Mouse (Mus musculus) forebrain, embryonic 11.5 days (tissue): Measurements from ENCODE around the gene Tbc1d9. TPM values are rescaled to one million over a fixed set of nuclear protein-coding genes. Genes with fewer than 3 reads are reported as not detected.

Experiments used
- ATAC-seq: fragments of 200-750 bp; cut with Nextera tagmentation; replicated peaks from 2 replicates; pipeline ENCODE4 v1.8.0; 2017; ENCODE audit warnings: moderate TSS enrichment; ENCODE audit not compliant: low FRiP score
- DNase-seq: peaks from one replicate; pipeline ENCODE4 v3.0.0-alpha.2; 2017; ENCODE audit warnings: low spot score
- H3K27ac ChIP-seq: fragments of 300-500 bp; sonication (generic); 2 replicates; pipeline ENCODE4 v1.5.1; 2014; ENCODE audit warnings: low read depth, low read length
- H3K27me3 ChIP-seq: fragments of 300-500 bp; sonication (generic); 2 replicates; pipeline ENCODE4 v1.6.1; 2014; ENCODE audit warnings: mild to moderate bottlenecking, low read length, mixed read lengths; ENCODE audit not compliant: control insufficient read depth, insufficient read depth
- H3K36me3 ChIP-seq: fragments of 300-500 bp; sonication (generic); 2 replicates; pipeline ENCODE4 v1.6.1; 2014; ENCODE audit warnings: mild to moderate bottlenecking, low read length, moderate library complexity, mixed read lengths; ENCODE audit not compliant: control insufficient read depth, insufficient read depth
- H3K4me1 ChIP-seq: fragments of 300-500 bp; sonication (generic); replicated peaks from 2 replicates; pipeline ENCODE4 v1.6.1; 2014; ENCODE audit warnings: low read length, mixed read lengths; ENCODE audit not compliant: control insufficient read depth, insufficient read depth
- H3K4me2 ChIP-seq: fragments of 300-500 bp; sonication (generic); 2 replicates; pipeline ENCODE4 v1.6.1; 2014; ENCODE audit warnings: low read depth, mild to moderate bottlenecking, low read length, moderate library complexity, mixed read lengths; ENCODE audit not compliant: severe bottlenecking
- H3K4me3 ChIP-seq: fragments of 300-500 bp; sonication (generic); 2 replicates; pipeline ENCODE4 v1.5.1; 2014; ENCODE audit warnings: low read depth, low read length
- H3K9ac ChIP-seq: fragments of 300-500 bp; sonication (generic); 2 replicates; pipeline ENCODE4 v1.6.1; 2014; ENCODE audit warnings: low read length
- H3K9me3 ChIP-seq: fragments of 300-500 bp; sonication (generic); 2 replicates; pipeline ENCODE4 v1.6.1; 2016; ENCODE audit warnings: low read length, mixed read lengths; ENCODE audit not compliant: control insufficient read depth
- WGBS: fragments of 180-500 bp; shearing (Covaris S2); extraction: QIAGEN DNeasy Blood & Tissue Kit; methylation state at CpG from one replicate; pipeline ENCODE4 v1.1.7; 2014; 5-methylcytosine and 5-hydroxymethylcytosine counted together
- polyA plus RNA-seq: library from polyadenylated mRNA; unstranded; fragments of >200 nt; fragmentation: Nextera tagmentation; extraction: Ambion mirVana; gene quantifications from 2 replicates; pipeline ENCODE4 v1.2.1, GENCODE M21; 2014

Gene Tbc1d9
- polyA plus RNA-seq, 1 experiment from 2014 or later: 7.6 TPM

- no peaks in the 10 kb centered on the region for H3K9me3 ChIP-seq
- H3K9ac ChIP-seq: no peak overlapping the region
- no peaks in the 10 kb centered on the region for H3K27me3 ChIP-seq
- H3K4me3 ChIP-seq: no peak overlapping the region
- no peak overlapping the region for H3K27ac ChIP-seq
- DNase-seq (no peak), ATAC-seq (no peak)
- no peak overlapping the region for H3K4me2 ChIP-seq
- 93% methylated on average over 10 of the region's 10 CpGs for WGBS
- no peaks in the 10 kb centered on the region for H3K4me1 ChIP-seq
- no peaks in the 10 kb centered on the region for H3K36me3 ChIP-seq
Measured at GRCm38 (mm10) chr8:83187363-83187962, 22.3 kb downstream of the Tbc1d9 start.

- H3K4me3 ChIP-seq: no peak overlapping the region
- no peak overlapping the region for H3K4me2 ChIP-seq
- no peak overlapping the region for H3K27ac ChIP-seq
- 71% methylated on average over 4 of the region's 4 CpGs for WGBS
- no peaks in the 10 kb centered on the region for H3K27me3 ChIP-seq
- no peaks in the 10 kb centered on the region for H3K36me3 ChIP-seq
- H3K9ac ChIP-seq: no peak overlapping the region
- no peaks in the 10 kb centered on the region for H3K9me3 ChIP-seq
- DNase-seq: no peak
- no peak for ATAC-seq
- H3K4me1 ChIP-seq: no peaks in the 10 kb centered on the region
Measured at GRCm38 (mm10) chr8:83189538-83190095, 24.5 kb downstream of the Tbc1d9 start.

DNA sequence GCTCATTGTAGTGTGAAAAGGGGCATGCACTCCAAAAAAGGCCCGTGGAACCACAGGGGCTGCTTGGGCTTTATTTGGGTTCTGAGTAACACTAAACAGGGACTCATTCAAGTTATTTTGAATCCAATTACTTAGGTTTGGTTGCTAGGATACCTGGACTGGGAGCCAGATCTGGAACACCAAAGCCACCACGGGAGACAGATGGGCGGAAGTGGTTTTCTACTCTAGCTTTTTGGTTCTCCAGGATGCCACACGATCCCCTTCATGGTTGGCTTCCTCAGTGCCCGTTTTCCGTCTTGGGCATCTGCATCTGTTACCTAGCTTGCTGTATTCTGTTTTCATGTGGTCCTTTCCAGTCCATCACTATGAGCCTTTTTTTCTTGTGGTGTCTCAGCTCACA, 30.9 kb downstream of the Tbc1d9 start:
- Histone ChIP-seq H3K4me3 (no peak overlapping the region), H3K9me3 (no peaks in the 10 kb centered on the region), H3K27ac (no peak overlapping the region), H3K27me3 (no peaks in the 10 kb centered on the region), H3K9ac (no peak overlapping the region), H3K4me2 (no peak overlapping the region), H3K4me1 (no peaks in the 10 kb centered on the region; the same call in 1 of the 2 replicates), H3K36me3 (no peaks in the 10 kb centered on the region)
- WGBS: 69% methylated on average over 6 of the region's 6 CpGs
- ATAC-seq (no peak), DNase-seq (no peak)

DNA sequence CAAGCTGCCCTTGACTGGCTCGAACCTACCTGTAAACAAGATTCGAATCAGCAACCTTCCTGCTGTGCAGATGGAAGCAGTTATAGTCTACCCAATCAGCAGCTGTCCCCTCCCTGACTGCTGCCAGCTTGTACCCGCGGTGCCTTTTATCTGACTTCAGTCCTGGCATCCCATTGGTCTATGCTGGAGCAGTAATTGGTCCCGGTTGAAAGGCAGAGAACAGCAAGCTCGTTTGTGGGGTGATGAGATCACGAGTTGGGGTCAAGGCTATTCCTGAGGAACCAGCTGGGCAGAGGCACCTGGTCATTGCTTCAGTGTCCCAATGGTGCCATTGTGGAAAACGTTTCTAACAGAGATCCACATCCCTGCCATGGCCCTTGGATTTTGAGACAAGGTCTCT, 34.6 kb downstream of the Tbc1d9 start:
- no peak for DNase-seq
- H3K36me3 ChIP-seq: no peaks in the 10 kb centered on the region

GRCm38 (mm10) chr8:83200191-83201177, 35.3 kb downstream of the Tbc1d9 start:
- WGBS: 86% methylated on average over 16 of the region's 16 CpGs
- ATAC-seq: no peak
- H3K27ac ChIP-seq: no peak overlapping the region

More for the DNA sequence above, 34.6 kb downstream of the Tbc1d9 start:
- Histone ChIP-seq H3K4me2 (no peak overlapping the region), H3K4me1 (no peaks in the 10 kb centered on the region; the same call in 1 of the 2 replicates), H3K27me3 (no peaks in the 10 kb centered on the region), H3K9ac (no peak overlapping the region), H3K9me3 (no peaks in the 10 kb centered on the region), H3K27ac (no peak overlapping the region), H3K4me3 (no peak overlapping the region)
- ATAC-seq: no peak
- 69% methylated on average over 8 of the region's 8 CpGs for WGBS

DNA sequence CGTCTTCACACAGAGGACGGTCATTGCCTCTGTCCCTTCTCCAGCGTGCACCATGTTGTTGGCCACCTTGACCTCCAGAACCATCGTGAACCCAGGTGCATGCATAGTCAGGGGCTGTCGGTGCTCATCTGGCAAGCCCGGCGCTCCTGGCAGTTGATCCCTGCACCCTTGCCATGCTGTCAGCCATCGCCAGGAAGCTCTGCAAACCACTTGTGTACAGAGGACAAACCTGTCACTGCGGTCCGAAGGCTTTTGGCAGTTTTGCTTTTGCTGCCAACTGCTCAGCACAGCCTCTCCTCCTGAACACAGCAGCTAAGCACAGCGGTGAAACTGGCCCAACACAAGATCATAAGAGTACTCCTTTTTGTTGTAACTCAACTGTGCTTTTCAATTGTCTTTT, 37.8 kb downstream of the Tbc1d9 start:
- H3K9ac ChIP-seq: no peak overlapping the region
- WGBS: 92% methylated on average over 11 of the region's 11 CpGs
- no peak overlapping the region for H3K4me2 ChIP-seq

More at GRCm38 (mm10) chr8:83200191-83201177, 35.3 kb downstream of the Tbc1d9 start:
- DNase-seq: no peak
- Histone ChIP-seq H3K4me2 (no peak overlapping the region), H3K4me1 (no peaks in the 10 kb centered on the region; the same call in 1 of the 2 replicates), H3K4me3 (no peak overlapping the region), H3K27me3 (no peaks in the 10 kb centered on the region), H3K9ac (no peak overlapping the region), H3K9me3 (no peaks in the 10 kb centered on the region), H3K36me3 (no peaks in the 10 kb centered on the region)

DNA sequence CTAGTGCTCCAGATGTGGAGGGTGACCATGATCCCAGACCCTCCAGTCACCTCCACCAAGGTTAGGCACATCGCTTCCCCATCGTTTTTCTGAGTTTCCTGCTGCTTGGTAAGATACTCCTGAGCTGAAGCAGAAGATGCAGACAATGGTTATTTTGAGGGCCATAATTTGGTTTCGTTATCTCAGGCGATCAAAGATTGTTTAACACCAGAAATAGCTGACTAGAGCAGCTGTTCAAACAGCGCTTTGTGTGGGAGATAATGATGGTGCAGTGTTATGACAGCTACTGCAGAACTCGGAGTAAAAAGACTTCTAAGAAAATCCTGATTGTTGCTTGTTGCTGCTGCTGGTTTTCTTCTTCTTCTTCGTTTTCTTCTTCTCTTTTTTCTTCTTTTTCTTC, 40.8 kb downstream of the Tbc1d9 start:
- Histone ChIP-seq H3K27ac (no peak overlapping the region), H3K27me3 (no peaks in the 10 kb centered on the region), H3K9me3 (no peaks in the 10 kb centered on the region), H3K36me3 (no peaks in the 10 kb centered on the region), H3K9ac (no peak overlapping the region), H3K4me3 (no peak overlapping the region), H3K4me2 (no peak overlapping the region), H3K4me1 (no peaks in the 10 kb centered on the region)
- DNase-seq (no peak), ATAC-seq (no peak)
- WGBS: 83% methylated on average over 7 of the region's 7 CpGs

More for the DNA sequence above, 37.8 kb downstream of the Tbc1d9 start:
- ATAC-seq (no peak), DNase-seq (no peak)
- Histone ChIP-seq H3K27me3 (no peaks in the 10 kb centered on the region), H3K36me3 (no peaks in the 10 kb centered on the region), H3K4me3 (no peak overlapping the region), H3K27ac (no peak overlapping the region), H3K9me3 (no peaks in the 10 kb centered on the region), H3K4me1 (no peaks in the 10 kb centered on the region)

- no peaks in the 10 kb centered on the region for H3K36me3 ChIP-seq
- no peak overlapping the region for H3K27ac ChIP-seq
- H3K4me2 ChIP-seq: no peak overlapping the region
- H3K9me3 ChIP-seq: no peaks in the 10 kb centered on the region
- no peaks in the 10 kb centered on the region for H3K4me1 ChIP-seq
- H3K9ac ChIP-seq: no peak overlapping the region
- DNase-seq (no peak), ATAC-seq (no peak)
- WGBS: 83% methylated on average over 4 of the region's 4 CpGs
- no peaks in the 10 kb centered on the region for H3K27me3 ChIP-seq
- H3K4me3 ChIP-seq: no peak overlapping the region
Measured at GRCm38 (mm10) chr8:83209581-83209980, 44.4 kb downstream of the Tbc1d9 start.
